Mouse (Mus musculus): ENCODE measurements at regions not wholly inside any gene's neighbourhood (a gene's known extent, or its start where the extent isn't known, plus 50 kb on each side); places are given as distances from the start of the nearest gene placed in this dataset.

GRCm38 (mm10) chr3:52196047-52196935 is 71.8 kb upstream of the Foxo1 start:
- in situ Hi-C loops (cut with MboI, MseI), result loop anchor here in 1 of 2 experiments (5.0 kb wide), 1 partner anchor 94 kb away; no protein-coding TSS in a partner anchor

DNA sequence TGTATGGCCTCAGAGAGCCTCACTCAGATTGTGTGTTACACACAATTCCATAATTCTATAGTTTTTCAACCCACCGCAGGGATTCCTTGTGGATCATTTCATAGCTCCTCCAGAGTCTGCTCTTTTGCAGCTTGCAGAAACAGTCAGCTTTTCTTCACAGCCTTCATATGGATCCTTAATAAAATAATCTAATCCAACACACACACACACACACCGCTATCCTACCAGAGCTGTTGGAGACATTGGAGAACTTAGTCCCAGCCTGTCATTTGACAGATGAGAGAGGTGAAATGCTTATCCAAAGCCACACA is 71.2 kb upstream of the Foxo1 start:
- in situ Hi-C loops (cut with MboI, MseI), result loop anchor here in 1 of 2 experiments (5.0 kb wide), 1 partner anchor 95 kb away; no protein-coding TSS in a partner anchor

GRCm38 (mm10) chr3:52197982-52198750 is 70.0 kb upstream of the Foxo1 start:
- in situ Hi-C loops (cut with MboI, MseI), result loop anchor here in 1 of 2 experiments (5.0 kb wide), 1 partner anchor 96 kb away; no protein-coding TSS in a partner anchor

DNA sequence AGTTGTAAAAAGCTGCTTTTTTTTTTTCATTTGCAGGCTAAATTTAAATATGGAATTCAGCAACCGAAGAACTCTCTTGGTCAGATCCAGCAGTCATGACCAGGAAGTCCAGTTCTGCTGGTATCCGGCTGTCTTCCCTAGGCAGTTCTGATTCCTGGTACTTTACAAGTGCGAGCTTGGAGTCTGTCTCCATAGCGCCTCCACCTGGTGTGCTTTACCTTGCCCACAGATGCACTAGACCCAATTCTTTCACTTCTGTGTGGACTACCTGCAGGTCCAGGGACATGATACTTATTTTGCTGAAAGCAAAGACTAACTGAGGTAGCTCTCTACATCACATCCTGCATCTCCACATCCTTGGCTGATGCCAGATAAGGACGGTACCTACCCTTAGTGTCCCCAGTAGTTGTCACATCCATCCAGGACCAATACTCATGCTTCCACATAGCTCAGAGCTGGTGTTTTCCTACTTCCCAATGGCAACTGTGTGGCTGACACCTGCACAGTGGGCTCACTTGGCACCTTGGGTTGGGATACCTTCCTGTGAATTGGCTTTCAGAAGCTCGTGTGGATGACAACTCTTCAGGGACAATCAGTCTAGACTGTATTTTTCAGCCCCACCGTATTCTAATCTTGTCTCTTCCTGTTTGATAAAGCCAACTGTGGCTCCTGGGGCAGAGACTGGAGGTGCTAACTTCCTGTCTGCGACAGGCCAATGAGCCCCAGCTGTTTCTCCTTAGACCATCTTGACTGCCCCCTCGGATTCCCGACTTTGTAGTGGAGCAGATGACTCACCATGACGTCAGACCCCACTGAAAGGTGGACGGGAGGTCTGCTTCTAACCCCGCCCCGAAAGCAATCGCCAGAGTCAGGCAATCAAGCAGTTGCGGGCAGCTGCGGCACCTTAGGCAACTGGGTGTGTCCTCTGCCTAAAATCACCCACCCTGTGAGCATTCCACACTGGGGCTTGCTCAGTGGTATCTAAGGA is 69.1 kb upstream of the Foxo1 start:
- in situ Hi-C loops (cut with MboI, MseI), result loop anchor here in 1 of 2 experiments (5.0 kb wide), 1 partner anchor 97 kb away; no protein-coding TSS in a partner anchor

DNA sequence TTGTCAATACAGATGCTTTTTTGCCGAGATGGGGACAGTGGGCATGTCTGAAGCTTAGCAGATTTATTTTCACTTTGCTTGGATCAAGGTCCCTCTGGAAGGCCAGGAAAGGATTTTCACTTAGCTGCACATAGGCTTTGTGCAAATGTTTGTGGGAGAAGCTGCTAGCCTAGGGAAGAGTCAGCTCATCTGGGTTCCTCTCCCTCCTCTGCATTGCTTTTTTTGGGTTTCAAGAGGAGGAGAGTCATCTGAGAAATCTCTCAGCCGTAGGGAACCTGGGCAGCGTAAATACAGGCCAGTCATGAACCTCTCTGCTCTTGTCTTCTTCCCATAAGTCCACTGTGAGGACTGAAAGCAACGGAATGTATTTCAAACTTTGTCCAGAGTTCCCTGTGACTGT is 68.0 kb upstream of the Foxo1 start:
- in situ Hi-C loops (cut with MboI, MseI), result no loop called here

- in situ Hi-C loops (cut with MboI, MseI), result no loop called here
These were observed 57.4 kb upstream of the Foxo1 start for GRCm38 (mm10) chr3:52210556-52211302.

- in situ Hi-C loops (cut with MboI, MseI), result no loop called here
These were observed 56.8 kb upstream of the Foxo1 start for GRCm38 (mm10) chr3:52211303-52211695.

GRCm38 (mm10) chr3:52214114-52214513 is 54.0 kb upstream of the Foxo1 start:
- in situ Hi-C loops (cut with MboI, MseI), result no loop called here

- in situ Hi-C loops (cut with MboI, MseI), result no loop called here
These were observed 53.1 kb upstream of the Foxo1 start for GRCm38 (mm10) chr3:52215083-52215482.
